Mouse (Mus musculus): ENCODE results near the gene Wdr18.

Gene Wdr18

GRCm38 (mm10) chr10:80001945-80002344 lies 42.0 kb downstream of the Wdr18 start:
- no peak for DNase-seq

- DNase-seq: no peak
Observed at GRCm38 (mm10) chr10:80002829-80003228, 42.9 kb downstream of the Wdr18 start.

- no peak for DNase-seq
Observed at GRCm38 (mm10) chr10:80003374-80004232, 43.7 kb downstream of the Wdr18 start.

- no peak for DNase-seq
Observed at GRCm38 (mm10) chr10:80004233-80004705, 44.3 kb downstream of the Wdr18 start.

GRCm38 (mm10) chr10:80011740-80012139 lies 51.8 kb downstream of the Wdr18 start:
- DNase-seq: no peak

GRCm38 (mm10) chr10:80013609-80014008 lies 53.7 kb downstream of the Wdr18 start:
- DNase-seq: no peak

GRCm38 (mm10) chr10:80014484-80015290 lies 54.7 kb downstream of the Wdr18 start:
- no peak for DNase-seq

- DNase-seq: no peak
Observed at GRCm38 (mm10) chr10:80015583-80015982, 55.6 kb downstream of the Wdr18 start.

GRCm38 (mm10) chr10:80016511-80016910 lies 56.6 kb downstream of the Wdr18 start, which contains the start of gene Arhgap45:
Gene Arhgap45 (plus strand): TSS chr10:80016653.
- DNase-seq: no peak

GRCm38 (mm10) chr10:80016931-80017330 lies 57.0 kb downstream of the Wdr18 start:
- DNase-seq: no peak

- DNase-seq: no peak
Observed at GRCm38 (mm10) chr10:80017361-80017760, 57.4 kb downstream of the Wdr18 start.

- no peak for DNase-seq
Observed at GRCm38 (mm10) chr10:80017771-80018170, 57.8 kb downstream of the Wdr18 start.

GRCm38 (mm10) chr10:80018739-80019297 lies 58.9 kb downstream of the Wdr18 start:
- no peak for DNase-seq

- no peak for DNase-seq
Observed at GRCm38 (mm10) chr10:80019471-80020131, 59.6 kb downstream of the Wdr18 start.

Data from cerebellum, adult 9-11 months (tissue).